Mouse (Mus musculus) bone marrow, adult 2 months (tissue): Measurements from ENCODE around the gene Cep41. TPM values are rescaled to one million over a fixed set of nuclear protein-coding genes. Genes with fewer than 3 reads are reported as not detected.

ENCODE experiments used
- H3K27ac ChIP-seq: fragments of 200-500 bp; 2 replicates; pipeline ENCODE4 v1.5.1; 2012; ENCODE audit warnings: low read depth, mild to moderate bottlenecking, control low read depth, inconsistent platforms, low read length; ENCODE audit not compliant: control insufficient read depth, poor library complexity, insufficient read depth
- H3K4me1 ChIP-seq: fragments of 200-500 bp; 2 replicates; pipeline ENCODE4 v1.6.1; 2011; ENCODE audit warnings: low read length; ENCODE audit not compliant: control insufficient read depth, insufficient read depth
- H3K4me3 ChIP-seq: fragments of 200-500 bp; replicated peaks from 2 replicates; pipeline ENCODE3; 2011; ENCODE audit warnings: mild to moderate bottlenecking, low read depth, low read length, control low read depth; ENCODE audit not compliant: control insufficient read depth
- CTCF ChIP-seq: fragments of 200-500 bp; IDR thresholded peaks from 2 replicates; pipeline ENCODE4 v1.5.1; 2011; ENCODE audit warnings: low read length, control low read depth; ENCODE audit not compliant: control insufficient read depth, insufficient read depth
- POLR2A ChIP-seq: fragments of 200-500 bp; IDR thresholded peaks from 2 replicates; pipeline ENCODE4 v1.6.1; 2011; ENCODE audit warnings: low read depth, mild to moderate bottlenecking, control low read depth, low read length, borderline replicate concordance; ENCODE audit not compliant: control insufficient read depth
- WGBS: fragments of 180-500 bp; shearing (Covaris S2); methylation state at CpG from one replicate; pipeline ENCODE4 v1.1.7; 2018; 5-methylcytosine and 5-hydroxymethylcytosine counted together
- polyA plus RNA-seq: library from polyadenylated mRNA; stranded (reverse); fragments of >200 nt; gene quantifications from 2 replicates; pipeline ENCODE4 v1.2.4, GENCODE M21; 2011; ENCODE audit warnings: low replicate concordance; ENCODE audit not compliant: missing spikeins, insufficient read depth, insufficient read length

The Cep41 gene
- polyA plus RNA-seq, 1 experiment: 6.5 TPM

- Histone ChIP-seq H3K4me3 (no peak overlapping the region), H3K27ac (no peak overlapping the region), H3K4me1 (no peaks in the 10 kb centered on the region)
- WGBS: 49% methylated on average over 22 of the region's 22 CpGs
- TF ChIP-seq CTCF (no peak), POLR2A (no peak)
These were observed 41.6 kb upstream of the Cep41 start for GRCm38 (mm10) chr6:30734988-30735727.

- no peaks in the 10 kb centered on the region for H3K4me1 ChIP-seq
- WGBS: 75% methylated on average over 6 of the region's 6 CpGs
- H3K4me3 ChIP-seq: no peak overlapping the region
- no peak overlapping the region for H3K27ac ChIP-seq
- TF ChIP-seq CTCF: no peak
- TF ChIP-seq POLR2A: no peak
These were observed 40.9 kb upstream of the Cep41 start for GRCm38 (mm10) chr6:30734465-30734864.

GRCm38 (mm10) chr6:30732571-30733130 lies 39.1 kb upstream of the Cep41 start:
- no peak overlapping the region for H3K27ac ChIP-seq
- no peaks in the 10 kb centered on the region for H3K4me1 ChIP-seq
- no peak overlapping the region for H3K4me3 ChIP-seq
- TF ChIP-seq CTCF (no peak), POLR2A (no peak)
- 72% methylated on average over 18 of the region's 18 CpGs for WGBS

- WGBS: 71% methylated on average over 12 of the region's 12 CpGs
- H3K4me3 ChIP-seq: no peak overlapping the region
- no peak for TF ChIP-seq POLR2A
- no peak for TF ChIP-seq CTCF
- no peak overlapping the region for H3K27ac ChIP-seq
- no peaks in the 10 kb centered on the region for H3K4me1 ChIP-seq
These were observed 36.9 kb upstream of the Cep41 start for GRCm38 (mm10) chr6:30730301-30730971.

- H3K4me3 ChIP-seq: no peak within 1 kb of the TSS
- H3K4me1 ChIP-seq: no peaks in the 10 kb centered on the region
- TF ChIP-seq CTCF: no peak
- no peak for TF ChIP-seq POLR2A
- WGBS: 80% methylated on average over 7 of the region's 7 CpGs
- no peak within 1 kb of the TSS for H3K27ac ChIP-seq
These were observed 29.8 kb upstream of the Cep41 start, which contains the start of gene Mest for GRCm38 (mm10) chr6:30723331-30723730. Mest (plus strand) TSS chr6:30723547.

GRCm38 (mm10) chr6:30722385-30723164 lies 29.0 kb upstream of the Cep41 start:
- Histone ChIP-seq H3K4me1 (no peaks in the 10 kb centered on the region), H3K27ac (no peak overlapping the region), H3K4me3 (no peak overlapping the region)
- TF ChIP-seq POLR2A: no peak
- WGBS: 76% methylated on average over 4 of the region's 4 CpGs

- Histone ChIP-seq H3K27ac (no peak overlapping the region), H3K4me3 (no peak overlapping the region), H3K4me1 (no peaks in the 10 kb centered on the region)
- no peak for TF ChIP-seq CTCF
- no peak for TF ChIP-seq POLR2A
- 85% methylated on average over 7 of the region's 7 CpGs for whole genome bisulfite sequencing
These were observed 23.2 kb upstream of the Cep41 start for GRCm38 (mm10) chr6:30716796-30717195.
